Mouse (Mus musculus) spleen, adult 10 weeks (tissue): ENCODE results near the gene Cdip1. TPM values are rescaled to one million over a fixed set of nuclear protein-coding genes. Genes with fewer than 3 reads are reported as not detected.

Experiments
- polyA plus RNA-seq: library from polyadenylated mRNA; stranded (reverse); fragments of 350-450 nt; fragmentation: Illumina TruSeq; extraction: RNeasy Lipid Tissue Mini Kit (QIAGEN cat#74804); gene quantifications from one replicate; pipeline ENCODE4 v1.2.3, GENCODE M21; 2015; ENCODE audit warnings: low replicate concordance; ENCODE audit not compliant: insufficient read depth

The Cdip1 gene
- polyA plus RNA-seq: 40.5 TPM

GRCm38 (mm10) chr16:4789810-4790559 is at the start of gene Cdip1:
Gene Cdip1 (minus strand): TSS chr16:4790292.

GRCm38 (mm10) chr16:4835191-4835590 is 45.1 kb upstream of the Cdip1 start, which contains the start of gene 4930562C15Rik:
Gene 4930562C15Rik (plus strand): TSS chr16:4835416.

GRCm38 (mm10) chr16:4725780-4726527 is 64.1 kb downstream of the Cdip1 start, which contains the start of gene Hmox2:
Gene Hmox2 (plus strand): TSS chr16:4726361.

GRCm38 (mm10) chr16:4718753-4719518 is 71.2 kb downstream of the Cdip1 start, which contains the start of gene Nmral1:
Gene Nmral1 (minus strand): TSS chr16:4719356.

Other genes starting within 250 kb of the Cdip1 start
- 1.3 TPM for gene Srl, start 248.5 kb downstream of the Cdip1 start, polyA plus RNA-seq
- gene Tfap4, start 230.4 kb downstream of the Cdip1 start, polyA plus RNA-seq: 3.9 TPM
- 2.8 TPM for gene Glis2, start 195.6 kb downstream of the Cdip1 start, polyA plus RNA-seq
- gene Pam16, start 165.3 kb downstream of the Cdip1 start, polyA plus RNA-seq: 28.6 TPM
- gene Vasn, start 150.4 kb downstream of the Cdip1 start, polyA plus RNA-seq: 2.1 TPM
- 34.5 TPM for gene Dnaja3, start 150.3 kb downstream of the Cdip1 start, polyA plus RNA-seq
- 40.9 TPM for gene Coro7, start 110.5 kb downstream of the Cdip1 start, polyA plus RNA-seq
- 8.6 TPM for gene Nmral1, start 70.9 kb downstream of the Cdip1 start, polyA plus RNA-seq
- gene Hmox2, start 63.9 kb downstream of the Cdip1 start, polyA plus RNA-seq: 95.5 TPM
- gene 4930562C15Rik, start 45.1 kb upstream of the Cdip1 start, polyA plus RNA-seq: not detected
- gene Ubald1, start 90.0 kb upstream of the Cdip1 start, polyA plus RNA-seq: 20.6 TPM
- 49.0 TPM for gene Mgrn1, start 96.0 kb upstream of the Cdip1 start, polyA plus RNA-seq
- 33.2 TPM for gene Nudt16l1, start 148.5 kb upstream of the Cdip1 start, polyA plus RNA-seq
- gene Anks3, start 173.9 kb upstream of the Cdip1 start, polyA plus RNA-seq: 42.7 TPM
- not detected for gene Sept12, start 207.6 kb upstream of the Cdip1 start, polyA plus RNA-seq
- gene Smim22, start 217.0 kb upstream of the Cdip1 start, polyA plus RNA-seq: not detected
- 72.2 TPM for gene Rogdi, start 223.3 kb upstream of the Cdip1 start, polyA plus RNA-seq